Mouse (Mus musculus): Measurements from ENCODE around the gene Mdk.
A peak's percentile ranks its signal among the peaks of the same experiment; 100 is the strongest.

Gene Mdk

GRCm38 (mm10) chr2:91958701-91959457, 26.8 kb upstream of the Mdk start:
- DNase-seq (ENCODE audit: extremely low read depth, low read depth, low spot score): no peak

- no peak for DNase-seq (ENCODE audit: extremely low read depth, low read depth, low spot score)
These were observed 26.0 kb upstream of the Mdk start for GRCm38 (mm10) chr2:91958049-91958448.

- no peak for DNase-seq (ENCODE audit: extremely low read depth, low read depth, low spot score)
These were observed 25.0 kb upstream of the Mdk start for GRCm38 (mm10) chr2:91957096-91957495.

- no peak for DNase-seq (ENCODE audit: extremely low read depth, low read depth, low spot score)
These were observed 23.8 kb upstream of the Mdk start for GRCm38 (mm10) chr2:91955875-91956274.

- DNase-seq (ENCODE audit: extremely low read depth, low read depth, low spot score): no peak
These were observed 23.1 kb upstream of the Mdk start for GRCm38 (mm10) chr2:91955121-91955591.

GRCm38 (mm10) chr2:91953825-91954224, 21.7 kb upstream of the Mdk start:
- DNase-seq (ENCODE audit: extremely low read depth, low read depth, low spot score): no peak

GRCm38 (mm10) chr2:91950275-91951085, 18.4 kb upstream of the Mdk start:
- DNase-seq (ENCODE audit: extremely low read depth, low read depth, low spot score): peak; percentile 88

GRCm38 (mm10) chr2:91949411-91950274, 17.5 kb upstream of the Mdk start:
- DNase-seq (ENCODE audit: extremely low read depth, low read depth, low spot score): no peak

- no peak for DNase-seq (ENCODE audit: extremely low read depth, low read depth, low spot score)
These were observed 16.7 kb upstream of the Mdk start for GRCm38 (mm10) chr2:91948792-91949241.

GRCm38 (mm10) chr2:91948151-91948509, 16.0 kb upstream of the Mdk start:
- DNase-seq (ENCODE audit: extremely low read depth, low read depth, low spot score): no peak

GRCm38 (mm10) chr2:91947397-91948150, 15.5 kb upstream of the Mdk start:
- DNase-seq (ENCODE audit: extremely low read depth, low read depth, low spot score): peak; percentile 69

GRCm38 (mm10) chr2:91946836-91947235, 14.7 kb upstream of the Mdk start:
- no peak for DNase-seq (ENCODE audit: extremely low read depth, low read depth, low spot score)

- DNase-seq (ENCODE audit: extremely low read depth, low read depth, low spot score): no peak
These were observed 13.4 kb upstream of the Mdk start, which contains the start of gene Gm9821 for GRCm38 (mm10) chr2:91945483-91945882. Gene Gm9821 (plus strand): TSS chr2:91945703.

- no peak for DNase-seq (ENCODE audit: extremely low read depth, low read depth, low spot score)
These were observed 12.3 kb upstream of the Mdk start for GRCm38 (mm10) chr2:91944170-91944950.

- no peak for DNase-seq (ENCODE audit: extremely low read depth, low read depth, low spot score)
These were observed 10.3 kb upstream of the Mdk start for GRCm38 (mm10) chr2:91942356-91942755.

- DNase-seq (ENCODE audit: extremely low read depth, low read depth, low spot score): no peak
These were observed 7.3 kb upstream of the Mdk start for GRCm38 (mm10) chr2:91939303-91939935.

- no peak for DNase-seq (ENCODE audit: extremely low read depth, low read depth, low spot score)
These were observed 4.1 kb upstream of the Mdk start for GRCm38 (mm10) chr2:91936154-91936553.

- no peak for DNase-seq (ENCODE audit: extremely low read depth, low read depth, low spot score)
These were observed 2.9 kb upstream of the Mdk start for GRCm38 (mm10) chr2:91934826-91935525.
